ENCODE assay signal across 12 mouse cellular contexts in genomic region chr16:97002189-97002588, GRCm38 (mm10).
DNase-seq lines count a peak whose midpoint lies in the region; ATAC-seq lines count a peak whose summit lies in the region.
"Had no signal": no experiment of that assay in that cellular context is flagged by ENCODE, and none has a peak within 500 bp of the region (broad histone marks: within the 10 kb centered on the region; RNA-seq: fewer than 3 reads in every experiment).

No protein-coding gene starts in this region.

- peak overlapping the region; percentile 91 for H3K27ac ChIP-seq in forebrain, embryonic 15.5 days (replicated peaks)
- H3K27ac ChIP-seq in midbrain, embryonic 14.5 days (replicated peaks; ENCODE audit: low read depth, low read length): peak overlapping the region; percentile 89
- no peak overlapping the region for H3K27ac ChIP-seq in heart, embryonic 12.5 days (ENCODE audit: poor library complexity, severe bottlenecking)
- H3K27ac ChIP-seq: embryonic facial prominence, embryonic 15.5 days; limb, embryonic 12.5 days had no signal

- no peaks in the 10 kb centered on the region for H3K27me3 ChIP-seq in forebrain, embryonic 15.5 days
- H3K27me3 ChIP-seq in midbrain, embryonic 14.5 days (ENCODE audit: control insufficient read depth, insufficient read depth, low read length): no peaks in the 10 kb centered on the region
- H3K27me3 ChIP-seq in heart, embryonic 12.5 days (replicated peaks): no peaks in the 10 kb centered on the region
- H3K27me3 ChIP-seq: embryonic facial prominence, embryonic 15.5 days; limb, embryonic 12.5 days had no signal

- H3K4me1 ChIP-seq in forebrain, embryonic 15.5 days: peaks cover 45% of the 10 kb centered on the region
- peaks cover 51% of the 10 kb centered on the region for H3K4me1 ChIP-seq in midbrain, embryonic 14.5 days (ENCODE audit: control insufficient read depth, insufficient read depth, low read length)
- H3K4me1 ChIP-seq in heart, embryonic 12.5 days (replicated peaks): peaks cover 13% of the 10 kb centered on the region

- H3K36me3 ChIP-seq in forebrain, embryonic 15.5 days: no peaks in the 10 kb centered on the region
- no peaks in the 10 kb centered on the region for H3K36me3 ChIP-seq in midbrain, embryonic 14.5 days (ENCODE audit: control insufficient read depth, insufficient read depth, low read length)
- no peaks in the 10 kb centered on the region for H3K36me3 ChIP-seq in heart, embryonic 12.5 days
- H3K36me3 ChIP-seq: embryonic facial prominence, embryonic 15.5 days; limb, embryonic 12.5 days had no signal

- H3K4me2 ChIP-seq in forebrain, embryonic 15.5 days (replicated peaks): no peak overlapping the region
- H3K4me2 ChIP-seq in midbrain, embryonic 14.5 days (ENCODE audit: low read length): no peak overlapping the region
- no peak overlapping the region for H3K4me2 ChIP-seq in heart, embryonic 12.5 days
- H3K4me2 ChIP-seq: embryonic facial prominence, embryonic 15.5 days; limb, embryonic 12.5 days had no signal

- H3K4me3 ChIP-seq in forebrain, embryonic 15.5 days: no peak overlapping the region
- H3K4me3 ChIP-seq in midbrain, embryonic 14.5 days (replicated peaks; ENCODE audit: low read depth, low read length): no peak overlapping the region
- no peak overlapping the region for H3K4me3 ChIP-seq in heart, embryonic 12.5 days
- H3K4me3 ChIP-seq: embryonic facial prominence, embryonic 15.5 days; limb, embryonic 12.5 days; myocyte had no signal

- H3K9ac ChIP-seq in forebrain, embryonic 15.5 days (replicated peaks): no peak overlapping the region
- peak overlapping the region; percentile 27; the same call in 1 of the 2 replicates for H3K9ac ChIP-seq in midbrain, embryonic 14.5 days (replicated peaks; ENCODE audit: low read length)
- H3K9ac ChIP-seq in heart, embryonic 12.5 days: no peak overlapping the region
- H3K9ac ChIP-seq: embryonic facial prominence, embryonic 15.5 days; limb, embryonic 12.5 days had no signal

- H3K9me3 ChIP-seq in forebrain, embryonic 15.5 days: no peaks in the 10 kb centered on the region
- no peaks in the 10 kb centered on the region for H3K9me3 ChIP-seq in midbrain, embryonic 14.5 days (ENCODE audit: control insufficient read depth, low read length)
- H3K9me3 ChIP-seq in heart, embryonic 12.5 days (replicated peaks): no peaks in the 10 kb centered on the region
- H3K9me3 ChIP-seq: embryonic facial prominence, embryonic 15.5 days; limb, embryonic 12.5 days had no signal

- WGBS in forebrain, embryonic 15.5 days: 35% methylated on average over 3 of the region's 3 CpGs
- WGBS in midbrain, embryonic 14.5 days: 45% methylated on average over 3 of the region's 3 CpGs
- WGBS in heart, embryonic 12.5 days: 83% methylated on average over 3 of the region's 3 CpGs

- ATAC-seq in forebrain, embryonic 15.5 days (replicated peaks): peak; percentile 66
- ATAC-seq in midbrain, embryonic 14.5 days (ENCODE audit: low FRiP score, low TSS enrichment): no peak
- no peak for ATAC-seq in heart, embryonic 12.5 days (ENCODE audit: insufficient number of reproducible peaks, low FRiP score)

- DNase-seq in frontal cortex, postnatal 10 days (ENCODE audit: low spot score in 2 of 2): peak; percentile 31 to 32
- DNase-seq in layer of hippocampus, adult 9-11 months: peak; percentile 89
- no peak for DNase-seq in midbrain, embryonic 14.5 days
- DNase-seq in adrenal gland, postnatal 4 days (ENCODE audit: low spot score in 2 of 2): no peak
- DNase-seq in spleen, adult 12 weeks (ENCODE audit: low spot score): no peak
- DNase-seq in kidney, postnatal 36 days: no peak
- DNase-seq: cerebellum, adult 11-12 months had no signal

Comparison
In these comparisons a context has a peak if more than half of its experiments do, and no peak if none do; other contexts are left out.
1. DNase-seq: peak in frontal cortex, postnatal 10 days (2 of 2) and layer of hippocampus, adult 9-11 months (single experiment); none in midbrain, embryonic 14.5 days (single experiment), adrenal gland, postnatal 4 days (0 of 2), spleen, adult 12 weeks (single experiment) and kidney, postnatal 36 days (0 of 2).